Mouse (Mus musculus): ENCODE measurements around the gene Lrrc43.

The Lrrc43 gene

DNA sequence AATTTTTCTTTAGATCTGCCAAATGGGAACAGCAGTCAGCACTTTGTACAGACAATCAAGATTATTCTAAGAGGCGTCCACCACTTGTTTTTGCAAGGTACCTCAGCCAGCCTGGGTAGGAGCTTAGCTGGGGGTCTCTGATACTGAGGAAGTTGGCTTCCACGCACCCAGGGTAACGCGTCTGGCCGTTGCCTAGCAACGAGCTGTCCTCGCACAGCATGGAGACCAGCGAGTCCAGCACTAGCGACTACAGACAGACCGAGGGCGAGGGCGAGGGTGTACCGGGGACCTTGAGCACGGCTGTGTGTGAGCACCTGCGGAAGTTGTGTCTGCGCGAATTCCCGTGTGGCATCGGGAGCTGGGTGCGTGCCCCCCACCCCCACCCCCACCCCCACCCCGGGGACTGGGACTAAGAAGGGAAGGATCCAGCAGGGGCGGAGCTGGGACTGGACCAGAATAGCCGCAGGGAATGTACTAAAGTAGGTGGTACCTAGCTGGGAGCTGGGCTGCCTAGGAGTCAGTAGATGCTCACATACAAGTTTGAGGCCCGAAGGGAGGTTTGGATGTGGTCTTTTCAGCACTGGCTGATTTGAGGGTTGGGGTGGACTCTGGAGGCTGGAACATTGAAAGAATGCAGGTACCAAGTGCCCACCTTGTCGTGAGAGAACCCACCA is at the start of gene Lrrc43, which contains the start of gene Il31:
Gene Lrrc43 (plus strand): TSS at position 194 of the 674 bp plus-strand sequence.
Gene Il31 (minus strand): TSS at position 378 of the 674 bp plus-strand sequence.
- CTCF ChIA-PET: no interaction called here

- CTCF ChIA-PET: interaction anchor here (0.5 to 0.8 kb wide), 3 partner anchors 62 to 186 kb away, joined by 4 to 10 read pairs (median 4); no protein-coding TSS in a partner anchor
These were observed 49.8 kb upstream of the Lrrc43 start for GRCm38 (mm10) chr5:123439312-123439711.

- CTCF ChIA-PET: interaction anchor here (0.5 to 0.8 kb wide), 3 partner anchors 62 to 478 kb away, joined by 3 to 10 read pairs (median 4); no protein-coding TSS in a partner anchor
These were observed 49.2 kb upstream of the Lrrc43 start for GRCm38 (mm10) chr5:123439941-123440340.

DNA sequence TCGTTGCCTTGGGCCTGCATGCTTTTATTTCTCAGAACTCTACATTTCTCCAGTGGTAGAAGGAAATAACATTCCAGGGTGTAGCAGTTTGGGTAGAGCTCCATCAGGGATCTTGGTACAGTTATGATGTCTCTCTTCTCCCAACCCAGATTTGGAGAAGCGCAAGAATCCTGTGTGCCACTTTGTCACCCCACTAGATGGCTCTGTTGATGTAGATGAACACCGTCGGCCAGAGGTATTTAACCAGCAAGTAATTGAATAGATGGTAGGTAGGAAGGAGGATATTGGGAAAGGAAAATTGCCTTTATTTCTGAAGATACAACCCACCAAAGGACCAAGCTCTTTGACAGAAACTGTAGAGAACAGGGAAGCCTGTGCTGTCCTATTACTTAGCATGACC is 48.4 kb upstream of the Lrrc43 start:
- CTCF ChIA-PET: interaction anchor here (0.6 to 1.1 kb wide), 2 partner anchors 63 to 477 kb away, joined by 3 read pairs; no protein-coding TSS in a partner anchor

DNA sequence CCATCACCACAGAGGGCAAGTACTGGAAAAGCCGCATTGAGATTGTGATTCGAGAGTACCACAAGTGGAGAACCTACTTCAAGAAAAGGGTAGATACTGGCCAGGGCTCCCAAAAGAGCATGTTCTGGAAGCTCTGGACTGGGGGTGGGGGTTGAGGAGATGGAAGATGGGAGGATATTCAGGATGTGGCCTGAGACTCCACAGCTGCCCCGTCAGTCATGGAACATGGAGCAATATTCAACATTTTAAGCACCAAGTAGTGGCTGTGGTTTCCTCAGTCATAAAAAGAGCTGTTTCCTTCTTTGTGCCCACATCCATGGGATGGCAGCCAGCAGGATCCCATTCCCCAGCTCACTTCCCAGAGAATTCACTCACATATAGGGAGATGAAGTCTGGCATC is 46.8 kb upstream of the Lrrc43 start:
- CTCF ChIA-PET: interaction anchor here (0.7 kb wide), 1 partner anchor 104 kb away, joined by 5 read pairs; no protein-coding TSS in a partner anchor

DNA sequence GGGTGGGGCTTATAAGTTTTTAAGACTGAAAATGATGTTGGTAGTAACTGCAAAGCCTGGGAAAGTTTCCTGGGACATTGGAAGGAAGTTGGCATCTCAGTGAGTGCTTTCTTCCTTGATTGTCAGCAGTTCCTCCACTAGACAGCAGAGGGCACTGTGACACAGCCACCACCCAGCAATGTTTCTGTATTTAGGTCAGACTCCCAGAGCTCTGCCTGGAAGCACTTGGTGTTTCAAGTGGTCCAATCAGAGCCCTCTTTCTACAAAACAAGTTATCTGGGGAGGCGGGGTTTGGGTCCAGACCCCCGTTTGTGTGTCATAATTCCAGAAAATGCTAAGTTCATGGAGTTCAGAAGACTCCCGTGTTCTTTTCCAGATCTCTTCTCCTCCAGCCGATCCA is 45.0 kb upstream of the Lrrc43 start:
- CTCF ChIA-PET: interaction anchor here (1.2 kb wide), 1 partner anchor 56 kb away, joined by 6 read pairs; no protein-coding TSS in a partner anchor

DNA sequence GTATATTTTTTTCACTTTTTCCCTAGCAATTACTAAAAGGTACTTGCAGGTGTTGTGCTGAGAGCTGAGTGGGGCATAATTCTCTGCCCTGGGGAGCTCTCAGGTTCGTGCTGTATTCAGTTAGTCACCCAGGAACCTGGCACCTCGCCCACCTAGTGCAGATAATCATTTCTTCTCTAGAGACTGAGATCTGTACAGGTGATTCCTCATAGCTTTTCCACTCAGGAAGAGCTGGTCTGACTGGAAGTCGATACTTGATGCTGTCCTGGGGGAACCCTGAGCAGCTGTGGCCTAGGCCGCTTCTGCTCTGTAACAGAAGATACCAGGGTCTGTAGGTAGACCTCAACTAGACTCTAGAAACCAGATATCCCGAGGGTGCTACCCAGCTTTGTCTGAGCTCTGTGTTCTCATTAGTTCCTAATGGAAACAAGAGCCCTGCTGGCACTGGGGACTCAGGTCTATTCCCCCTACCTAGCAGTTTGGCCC is 44.2 kb upstream of the Lrrc43 start:
- CTCF ChIA-PET: interaction anchor here (1.3 kb wide), 1 partner anchor 52 kb away, joined by 4 read pairs; no protein-coding TSS in a partner anchor

- CTCF ChIA-PET: interaction anchor here (0.6 kb wide), 1 partner anchor 19 kb away, joined by 3 read pairs; no protein-coding TSS in a partner anchor
These were observed 37.2 kb upstream of the Lrrc43 start for GRCm38 (mm10) chr5:123451886-123452285.

DNA sequence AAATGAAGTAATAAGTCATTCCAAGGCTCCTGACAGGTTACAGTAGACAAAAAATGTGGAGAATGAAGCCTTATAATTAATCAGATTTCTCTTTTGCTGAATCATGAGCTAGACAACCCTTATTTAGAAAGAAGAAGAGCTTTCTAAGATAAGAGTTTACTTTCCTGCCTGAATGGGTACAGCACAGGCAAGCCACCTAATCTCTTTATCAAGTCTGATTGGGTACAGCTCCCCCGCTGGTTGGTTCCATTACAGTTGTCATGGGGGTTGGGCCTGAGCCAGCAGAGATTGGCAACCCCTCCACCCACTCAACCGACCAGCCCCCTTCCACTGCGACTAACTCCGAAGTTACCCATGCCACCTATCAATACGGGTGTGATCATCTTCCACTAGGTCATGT is 27.7 kb upstream of the Lrrc43 start:
- CTCF ChIA-PET: no interaction called here

DNA sequence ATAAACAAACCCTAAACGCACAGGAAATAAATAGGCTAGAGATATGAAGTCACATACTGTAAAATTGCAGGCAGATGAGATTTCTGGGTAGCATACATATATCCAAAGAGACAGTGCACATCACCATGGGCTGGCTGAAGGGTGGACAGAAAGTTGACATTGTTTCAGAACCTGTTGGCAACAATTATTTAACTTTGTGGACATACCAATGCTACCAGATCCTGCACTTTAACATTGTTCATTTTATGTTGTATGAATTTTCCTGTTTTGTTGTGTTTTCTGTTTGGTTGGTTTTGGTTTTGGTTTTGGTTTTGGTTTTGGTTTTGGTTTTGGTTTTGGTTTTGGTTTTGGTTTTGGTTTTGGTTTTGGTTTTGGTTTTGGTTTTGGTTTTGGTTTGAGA is 24.5 kb upstream of the Lrrc43 start:
- CTCF ChIA-PET: interaction anchor here (0.5 kb wide), 1 partner anchor 120 kb away, joined by 3 read pairs; no protein-coding TSS in a partner anchor

DNA sequence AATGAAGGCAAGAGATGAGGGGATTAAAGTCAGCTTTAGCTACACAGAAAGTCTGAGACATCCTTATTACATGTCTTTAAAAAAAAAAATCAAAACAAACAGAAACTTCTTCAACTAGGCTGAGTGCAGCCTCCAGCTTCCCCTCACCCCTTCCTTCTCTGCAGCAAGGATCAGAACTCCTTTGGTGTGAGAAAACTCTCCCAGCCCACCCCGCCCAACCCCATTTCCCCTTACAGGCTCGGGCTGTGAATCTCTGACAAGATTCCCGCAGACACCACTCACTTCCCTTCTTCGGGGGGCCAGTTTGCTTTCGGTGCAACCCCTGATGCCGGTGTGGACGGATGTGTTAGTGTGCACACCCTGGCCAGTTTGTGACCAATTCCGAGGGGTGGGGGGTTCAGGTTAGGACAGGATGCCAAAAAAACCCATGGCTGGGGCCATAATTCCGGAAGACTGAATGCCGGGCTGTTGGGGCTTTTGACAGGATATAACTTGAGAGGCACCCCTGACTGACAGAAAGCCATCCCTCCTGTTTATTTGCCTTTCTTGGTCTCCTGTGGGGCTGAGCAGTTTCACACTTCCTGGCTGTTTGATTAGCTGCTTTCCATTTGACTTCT is 18.2 kb upstream of the Lrrc43 start:
- CTCF ChIA-PET: interaction anchor here (0.5 to 0.7 kb wide), 2 partner anchors 19 to 566 kb away, joined by 3 to 10 read pairs; no protein-coding TSS in a partner anchor

DNA sequence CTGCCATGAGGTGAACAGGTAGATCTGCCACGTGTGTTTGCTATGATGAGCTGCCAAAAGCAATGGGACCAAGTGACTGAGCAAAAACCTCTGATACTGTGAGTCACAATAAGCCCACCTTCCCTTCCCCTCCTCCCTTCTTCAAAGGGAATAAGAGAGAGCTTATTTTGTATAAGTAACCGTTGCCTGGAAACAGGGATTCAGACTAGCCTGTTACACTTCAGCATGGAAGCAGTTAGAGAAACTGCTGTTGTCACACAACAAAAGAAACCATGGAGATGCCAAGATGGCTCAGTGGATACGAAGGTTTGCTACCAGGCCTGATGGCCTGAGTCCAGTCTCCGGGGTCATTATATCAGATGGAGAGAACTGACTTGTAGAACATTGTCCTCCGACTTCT is 15.3 kb upstream of the Lrrc43 start:
- CTCF ChIA-PET: no interaction called here

- CTCF ChIA-PET: no interaction called here
These were observed 1.3 kb upstream of the Lrrc43 start for GRCm38 (mm10) chr5:123487659-123488395.

GRCm38 (mm10) chr5:123489935-123490334 is 830 bp downstream of the Lrrc43 start:
- CTCF ChIA-PET: no interaction called here

DNA sequence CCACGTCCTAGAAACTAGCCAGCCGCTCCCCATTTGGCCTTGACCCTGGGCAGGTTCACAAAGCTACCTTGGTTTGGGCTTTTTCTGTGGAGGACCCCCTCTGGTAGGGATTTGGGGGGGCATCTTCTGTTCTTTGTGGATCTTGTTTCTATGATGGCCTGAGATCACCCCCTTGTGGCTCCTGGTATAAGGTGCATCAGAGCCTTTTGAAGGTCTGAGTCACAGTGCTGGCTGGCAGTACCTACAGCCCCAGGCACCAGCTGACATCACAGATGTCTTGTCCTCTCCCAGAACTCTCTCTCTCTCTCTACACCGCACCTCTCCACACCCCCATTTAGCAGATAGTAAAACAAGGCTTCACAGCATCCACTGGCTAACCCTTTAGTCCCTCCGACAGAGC is 10.6 kb downstream of the Lrrc43 start:
- CTCF ChIA-PET: interaction anchor here (0.6 to 1.5 kb wide), 5 partner anchors 30 to 1899 kb away, joined by 3 to 8 read pairs (median 4); no protein-coding TSS in a partner anchor

DNA sequence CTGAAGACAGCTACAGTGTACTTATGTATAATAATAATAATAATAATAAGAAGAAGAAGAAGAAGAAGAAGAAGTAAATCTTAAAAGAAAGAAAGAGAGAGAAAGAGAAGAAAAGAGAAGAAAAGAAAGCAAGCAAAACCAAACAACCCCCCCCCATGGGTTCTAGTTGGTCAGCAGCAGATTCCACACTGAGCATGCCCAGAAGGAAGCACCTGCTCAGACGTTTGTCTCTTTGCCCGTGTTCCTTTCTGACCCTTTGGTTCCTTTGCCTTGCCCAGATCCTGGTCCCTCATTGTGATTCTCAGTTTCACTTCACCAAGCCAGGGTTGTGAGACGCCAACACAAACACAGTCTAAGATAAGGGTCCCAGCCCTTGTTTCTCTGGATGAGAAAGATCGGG is 12.9 kb downstream of the Lrrc43 start:
- CTCF ChIA-PET: interaction anchor here (0.7 to 1.2 kb wide), 2 partner anchors 62 to 131 kb away, joined by 4 to 10 read pairs; no protein-coding TSS in a partner anchor

- CTCF ChIA-PET: interaction anchor here (0.9 to 1.4 kb wide), 2 partner anchors 22 to 72 kb away, joined by 3 to 4 read pairs; no protein-coding TSS in a partner anchor
These were observed 19.0 kb downstream of the Lrrc43 start for GRCm38 (mm10) chr5:123507936-123508723.

GRCm38 (mm10) chr5:123508921-123509320 is 19.8 kb downstream of the Lrrc43 start:
- CTCF ChIA-PET: interaction anchor here (0.8 to 1.4 kb wide), 3 partner anchors 21 to 965 kb away, joined by 3 to 8 read pairs (median 4); no protein-coding TSS in a partner anchor

- CTCF ChIA-PET: interaction anchor here (0.6 to 1.2 kb wide), 2 partner anchors 12 to 107 kb away, joined by 3 to 12 read pairs; no protein-coding TSS in a partner anchor
These were observed 21.1 kb downstream of the Lrrc43 start, which contains the start of gene B3gnt4 for GRCm38 (mm10) chr5:123510160-123510559. Gene B3gnt4 (plus strand): TSS chr5:123510460.

DNA sequence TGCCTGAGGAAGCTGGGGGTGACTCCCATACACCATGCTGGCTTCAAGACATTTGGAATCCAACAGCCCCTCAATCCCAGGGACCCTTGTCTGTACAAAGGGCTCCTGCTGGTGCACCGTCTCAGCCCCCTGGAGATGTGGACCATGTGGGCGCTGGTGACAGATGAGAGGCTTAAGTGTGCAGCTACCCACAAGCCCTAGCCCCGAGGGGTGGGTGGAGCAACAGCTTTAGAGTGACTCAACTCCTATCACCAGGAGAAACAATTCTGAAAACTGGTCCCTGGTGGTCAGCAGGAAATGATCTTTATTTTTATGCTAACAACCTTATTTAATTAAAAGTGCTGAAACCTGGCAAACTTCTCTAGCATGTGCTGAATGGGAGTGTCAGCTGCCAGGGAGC is 22.3 kb downstream of the Lrrc43 start:
- CTCF ChIA-PET: interaction anchor here (0.6 kb wide), 1 partner anchor 141 kb away, joined by 4 read pairs; no protein-coding TSS in a partner anchor

Data from spleen, embryonic (tissue).